Mouse (Mus musculus): ENCODE data around the gene A730046J19Rik. TPM values are rescaled to one million over a fixed set of nuclear protein-coding genes. Genes with fewer than 3 reads are reported as not detected.

A730046J19Rik gene
- polyA plus RNA-seq (2014; fragmentation: Illumina TruSeq; extraction: RNeasy Lipid Tissue Mini Kit (QIAGEN cat#74804); ENCODE audit: low read depth, low replicate concordance): not detected

DNA sequence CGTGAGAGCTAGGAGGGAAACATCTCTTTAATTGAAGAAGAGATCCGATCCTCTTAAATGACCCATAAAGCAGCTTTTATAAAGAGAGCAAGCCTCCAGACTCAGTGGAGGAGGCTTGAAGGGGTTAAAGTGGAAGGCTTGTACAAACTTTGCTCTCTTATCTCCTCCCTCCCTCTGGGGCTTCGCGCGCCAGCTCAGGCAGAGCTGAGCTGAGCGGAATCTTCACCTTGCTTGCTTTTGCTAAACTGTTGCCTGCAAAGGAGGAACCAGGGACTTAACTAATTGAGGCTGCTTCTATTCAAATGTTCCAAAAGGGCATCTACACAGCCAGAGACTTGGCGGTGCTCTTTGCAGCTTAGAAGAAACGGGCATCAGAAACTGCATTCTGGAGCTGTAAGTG, at the start of gene A730046J19Rik:
Gene A730046J19Rik, plus strand, starts transcription at position 173 of the 400 bp plus-strand sequence.

Other genes starting within 250 kb of the A730046J19Rik start
- 0.16 TPM for gene Dcx, start 220.4 kb upstream of the A730046J19Rik start, polyA plus RNA-seq (2014; fragmentation: Illumina TruSeq; extraction: RNeasy Lipid Tissue Mini Kit (QIAGEN cat#74804); ENCODE audit: low read depth, low replicate concordance)
- gene Alg13, start 164.1 kb downstream of the A730046J19Rik start, polyA plus RNA-seq (2014; fragmentation: Illumina TruSeq; extraction: RNeasy Lipid Tissue Mini Kit (QIAGEN cat#74804); ENCODE audit: low read depth, low replicate concordance): 14.6 TPM